Mouse (Mus musculus): ENCODE measurements around the gene Dab2ip. TPM values are rescaled to one million over a fixed set of nuclear protein-coding genes. Genes with fewer than 3 reads are reported as not detected.

Dab2ip gene
- polyA plus RNA-seq, 1 experiment from 2014 or later = 67.9 TPM

DNA sequence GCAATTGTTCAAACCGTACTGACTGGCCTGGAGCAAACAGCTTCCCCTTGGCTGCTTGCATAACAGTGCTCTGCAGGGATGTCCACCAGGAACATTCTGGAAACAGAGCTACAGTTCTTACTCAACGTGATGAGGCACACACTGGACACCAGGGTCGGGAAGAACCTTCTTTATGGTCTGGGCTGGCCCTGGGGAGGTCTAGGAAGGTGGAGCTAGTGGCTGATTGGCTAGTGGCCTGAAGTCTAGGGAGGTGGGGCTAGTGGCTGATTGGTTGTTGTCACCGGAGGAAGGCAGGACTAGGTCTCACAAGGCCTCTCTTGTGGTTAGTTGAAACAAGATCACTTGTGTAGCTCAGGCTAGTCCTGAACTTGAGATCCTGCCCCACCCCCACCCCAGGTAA lies 77.5 kb downstream of the Dab2ip start:
- WGBS = 68% methylated on average over 4 of the region's 4 CpGs
- no peak for ATAC-seq (ENCODE audit: insufficient number of reproducible peaks, low FRiP score, low TSS enrichment, low read depth)
- no peak overlapping the region for H3K9ac ChIP-seq
- H3K9me3 ChIP-seq (replicated peaks) = no peaks in the 10 kb centered on the region
- no peak overlapping the region for H3K27ac ChIP-seq (replicated peaks)
- peaks cover 14% of the 10 kb centered on the region for H3K4me1 ChIP-seq
- no peak overlapping the region for H3K4me3 ChIP-seq (replicated peaks)
- H3K36me3 ChIP-seq = peaks cover 16% of the 10 kb centered on the region
- no peaks in the 10 kb centered on the region for H3K27me3 ChIP-seq
- H3K4me2 ChIP-seq (replicated peaks) = no peak overlapping the region

DNA sequence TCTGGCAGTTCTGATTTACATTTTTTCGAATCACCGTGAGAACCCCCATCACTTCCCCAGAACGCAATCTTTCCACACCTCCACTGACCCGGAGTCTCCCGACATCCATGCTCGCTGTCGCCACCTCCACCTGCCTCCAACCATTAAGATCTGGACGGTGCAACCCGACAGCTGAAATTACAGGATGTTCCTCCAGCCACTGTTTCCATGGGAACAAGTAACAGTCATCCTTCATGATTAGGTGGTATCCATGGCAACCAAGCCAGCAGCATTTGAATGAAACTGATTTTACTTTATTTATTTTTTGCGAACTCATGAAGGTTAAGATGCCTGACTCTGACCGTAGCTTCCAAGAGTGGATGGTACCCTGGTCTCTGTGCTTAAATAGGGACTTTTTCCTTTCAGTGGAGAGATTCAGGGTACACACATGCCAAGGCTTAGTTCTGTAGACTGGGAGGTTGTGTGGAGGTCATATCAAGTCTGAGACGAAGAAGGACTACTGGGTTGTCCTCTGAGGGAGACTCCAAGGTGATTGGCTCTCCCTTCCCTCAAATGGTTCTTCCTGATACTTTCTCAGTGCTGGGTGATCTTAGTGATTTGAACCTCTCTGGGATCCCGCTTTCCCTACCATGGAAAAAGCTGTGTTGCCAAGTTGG lies 79.9 kb downstream of the Dab2ip start:
- H3K27me3 ChIP-seq = no peaks in the 10 kb centered on the region

DNA sequence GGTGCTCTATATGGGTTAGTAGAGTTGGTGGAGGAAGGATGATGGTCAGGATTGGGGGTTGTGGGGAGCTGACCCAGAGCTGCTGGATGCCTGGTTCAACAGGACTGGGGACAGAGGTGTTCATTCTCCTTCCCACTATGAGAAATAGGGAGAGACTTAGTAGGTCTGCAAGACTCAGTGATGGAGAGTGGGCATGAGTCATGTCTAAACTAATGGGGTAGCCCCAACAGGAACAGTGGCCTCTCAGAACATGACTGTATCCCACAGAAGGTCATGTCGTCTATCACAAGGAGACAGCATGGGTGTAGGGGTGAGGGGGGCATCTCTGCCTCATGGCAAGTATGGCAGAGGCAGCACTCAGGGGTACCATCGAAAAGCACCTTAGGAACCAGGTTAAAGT lies 81.7 kb downstream of the Dab2ip start:
- Histone ChIP-seq H3K9me3 (replicated peaks) (no peaks in the 10 kb centered on the region), H3K27ac (replicated peaks) (0 out of 2 replicates have a peak overlapping the region, but pooled peaks have one; percentile 17), H3K4me2 (replicated peaks) (no peak overlapping the region), H3K36me3 (peaks cover 25% of the 10 kb centered on the region), H3K9ac (no peak overlapping the region), H3K4me1 (peaks cover 22% of the 10 kb centered on the region), H3K4me3 (replicated peaks) (no peak overlapping the region), H3K27me3 (no peaks in the 10 kb centered on the region)
- ATAC-seq (ENCODE audit: insufficient number of reproducible peaks, low FRiP score, low TSS enrichment, low read depth) = no peak
- WGBS = 89% methylated on average over 2 of the region's 2 CpGs

More for the DNA sequence above, 79.9 kb downstream of the Dab2ip start:
- Histone ChIP-seq H3K27ac (replicated peaks) (no peak overlapping the region), H3K9ac (no peak overlapping the region), H3K4me1 (peaks cover 17% of the 10 kb centered on the region), H3K4me3 (replicated peaks) (no peak overlapping the region), H3K9me3 (replicated peaks) (no peaks in the 10 kb centered on the region), H3K4me2 (replicated peaks) (no peak overlapping the region), H3K36me3 (peaks cover 15% of the 10 kb centered on the region)
- ATAC-seq (ENCODE audit: insufficient number of reproducible peaks, low FRiP score, low TSS enrichment, low read depth) = no peak
- 80% methylated on average over 13 of the region's 13 CpGs for WGBS

DNA sequence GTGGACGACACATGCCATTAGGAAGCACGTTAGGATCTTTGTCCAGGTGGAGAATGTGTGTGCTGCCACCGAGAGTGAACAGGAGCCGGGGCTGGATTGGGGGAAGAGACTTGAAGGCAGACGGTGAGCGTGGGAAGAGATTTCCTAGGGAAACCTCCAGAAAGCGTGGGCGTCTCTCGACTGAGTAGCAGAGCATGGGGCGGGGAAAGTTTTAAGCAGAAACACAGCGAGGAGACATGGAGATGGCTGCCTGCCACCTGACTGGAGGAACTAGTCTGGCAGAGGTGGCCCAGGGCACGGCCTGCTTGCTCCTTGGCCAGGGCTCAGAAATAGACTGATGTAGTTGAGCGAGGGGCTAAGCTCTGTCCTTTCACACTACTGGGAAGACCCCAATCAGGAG lies 82.5 kb downstream of the Dab2ip start:
- H3K36me3 ChIP-seq = peaks cover 26% of the 10 kb centered on the region
- 45% methylated on average over 13 of the region's 13 CpGs for WGBS

DNA sequence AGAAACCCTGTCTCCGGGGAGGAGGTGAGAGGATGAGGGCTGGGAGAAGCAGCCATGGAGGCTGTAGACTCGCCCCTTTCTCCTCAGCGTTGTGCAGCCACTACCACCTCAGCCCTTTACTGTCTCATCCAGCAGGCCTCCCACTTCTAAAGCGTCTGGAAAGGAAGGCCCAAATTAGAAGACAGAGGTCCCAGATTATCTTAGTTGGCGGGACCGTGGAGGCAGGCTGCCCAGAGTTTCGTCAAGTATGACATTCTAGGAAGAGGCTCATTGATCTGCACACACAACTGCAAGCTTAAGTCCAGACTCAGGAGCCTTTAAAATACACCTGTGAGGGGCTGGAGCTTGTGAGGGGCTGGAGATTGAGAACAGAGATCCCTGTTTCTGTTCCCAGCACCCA lies 84.2 kb downstream of the Dab2ip start:
- Histone ChIP-seq H3K4me3 (replicated peaks) (no peak overlapping the region), H3K4me2 (replicated peaks) (no peak overlapping the region), H3K9me3 (replicated peaks) (no peaks in the 10 kb centered on the region), H3K27ac (replicated peaks) (no peak overlapping the region), H3K27me3 (no peaks in the 10 kb centered on the region), H3K36me3 (peaks cover 26% of the 10 kb centered on the region), H3K4me1 (peaks cover 22% of the 10 kb centered on the region), H3K9ac (no peak overlapping the region)
- WGBS = 77% methylated on average over 7 of the region's 7 CpGs
- no peak for ATAC-seq (ENCODE audit: insufficient number of reproducible peaks, low FRiP score, low TSS enrichment, low read depth)

More for the DNA sequence above, 82.5 kb downstream of the Dab2ip start:
- Histone ChIP-seq H3K9me3 (replicated peaks) (no peaks in the 10 kb centered on the region), H3K4me3 (replicated peaks) (no peak overlapping the region), H3K27me3 (no peaks in the 10 kb centered on the region), H3K4me2 (replicated peaks) (no peak overlapping the region), H3K9ac (no peak overlapping the region), H3K4me1 (peaks cover 22% of the 10 kb centered on the region), H3K27ac (replicated peaks) (peak overlapping the region; percentile 17; the same call in 1 of the 2 replicates)
- ATAC-seq (ENCODE audit: insufficient number of reproducible peaks, low FRiP score, low TSS enrichment, low read depth) = 0 out of 2 replicates have a peak, but pooled peaks have one; percentile 30

DNA sequence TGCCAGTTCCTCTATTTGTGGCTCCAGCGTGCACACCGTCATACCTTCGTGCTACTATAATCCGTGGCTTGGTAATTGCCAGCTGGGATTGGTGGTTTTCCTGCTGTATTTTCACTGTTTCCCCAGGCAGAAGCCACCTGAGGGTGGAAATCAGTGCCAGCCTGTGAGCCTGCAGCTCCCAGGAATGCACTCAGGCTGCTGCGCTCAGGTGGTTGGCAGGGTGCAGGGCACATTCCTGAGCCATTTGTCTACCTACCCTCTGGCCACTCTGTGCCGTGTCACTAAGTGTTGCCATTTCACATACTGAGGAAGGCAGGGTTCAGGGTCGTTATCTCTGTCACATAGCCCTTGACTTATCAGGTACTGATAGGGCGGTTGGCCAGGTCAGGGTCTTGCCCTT lies 88.5 kb downstream of the Dab2ip start:
- H3K4me2 ChIP-seq (replicated peaks) = no peak overlapping the region
- no peak overlapping the region for H3K4me3 ChIP-seq (replicated peaks)
- peaks cover 26% of the 10 kb centered on the region for H3K36me3 ChIP-seq
- H3K9ac ChIP-seq = no peak overlapping the region
- no peaks in the 10 kb centered on the region for H3K27me3 ChIP-seq
- no peak overlapping the region for H3K27ac ChIP-seq (replicated peaks)
- no peak for ATAC-seq (ENCODE audit: insufficient number of reproducible peaks, low FRiP score, low TSS enrichment, low read depth)
- peaks cover 17% of the 10 kb centered on the region for H3K4me1 ChIP-seq
- H3K9me3 ChIP-seq (replicated peaks) = no peaks in the 10 kb centered on the region
- WGBS = 72% methylated on average over 8 of the region's 8 CpGs

DNA sequence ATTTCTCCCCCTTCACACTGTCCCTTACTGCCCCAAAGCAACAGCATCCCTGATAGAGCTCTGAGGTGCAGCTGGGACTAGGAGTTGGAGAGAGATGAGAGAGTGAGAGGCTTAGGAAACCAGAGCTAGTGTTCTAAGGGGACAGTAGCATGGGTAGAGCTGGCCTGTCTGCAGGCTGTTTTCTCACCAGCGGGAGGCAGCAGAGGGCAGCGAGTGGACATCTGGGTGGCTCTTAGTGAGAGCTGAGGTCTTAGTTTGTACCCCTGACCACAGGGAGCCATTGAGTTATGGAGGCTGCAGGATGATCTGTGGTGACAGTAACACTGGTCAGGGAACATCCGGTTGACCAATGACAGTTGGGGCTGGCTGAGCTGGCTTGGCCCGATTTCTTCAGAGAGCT lies 91.6 kb downstream of the Dab2ip start:
- H3K27ac ChIP-seq (replicated peaks) = no peak overlapping the region
- H3K4me3 ChIP-seq (replicated peaks) = no peak overlapping the region
- H3K9me3 ChIP-seq (replicated peaks) = no peaks in the 10 kb centered on the region
- no peak overlapping the region for H3K4me2 ChIP-seq (replicated peaks)
- peaks cover 26% of the 10 kb centered on the region for H3K4me1 ChIP-seq
- no peaks in the 10 kb centered on the region for H3K27me3 ChIP-seq
- ATAC-seq (ENCODE audit: insufficient number of reproducible peaks, low FRiP score, low TSS enrichment, low read depth) = no peak
- H3K36me3 ChIP-seq = peaks cover 14% of the 10 kb centered on the region; the same call in 1 of the 2 replicates
- 37% methylated on average over 4 of the region's 4 CpGs for WGBS
- no peak overlapping the region for H3K9ac ChIP-seq

DNA sequence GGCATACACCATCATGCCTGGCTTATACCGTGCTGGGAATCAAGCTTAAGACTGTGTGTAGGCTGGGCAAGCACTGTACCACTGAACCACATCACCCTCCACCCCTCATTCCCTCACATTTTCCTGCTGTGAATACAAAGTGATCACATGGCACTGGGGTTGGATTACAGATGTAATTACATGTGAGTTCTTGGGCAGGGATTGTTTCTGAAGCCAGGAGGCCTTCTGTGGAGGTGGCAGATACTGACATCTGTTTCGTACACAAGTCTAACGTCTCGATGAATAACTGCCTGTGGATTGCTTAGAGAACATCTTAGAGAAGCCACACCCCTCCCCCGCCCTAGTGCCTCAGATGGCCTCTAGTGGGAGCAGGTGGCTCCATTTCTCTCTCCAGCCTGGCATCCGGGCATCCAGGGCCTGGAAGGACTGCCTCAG lies 93.2 kb downstream of the Dab2ip start:
- no peaks in the 10 kb centered on the region for H3K9me3 ChIP-seq (replicated peaks)
- no peaks in the 10 kb centered on the region for H3K27me3 ChIP-seq
- 30% methylated on average over 6 of the region's 6 CpGs for WGBS
- no peak overlapping the region for H3K9ac ChIP-seq
- peak; percentile 53; the same call in 1 of the 2 replicates for ATAC-seq (ENCODE audit: insufficient number of reproducible peaks, low FRiP score, low TSS enrichment, low read depth)
- 0 out of 2 replicates have a peak overlapping the region, but pooled peaks have one; percentile 17 for H3K27ac ChIP-seq (replicated peaks)
- H3K4me3 ChIP-seq (replicated peaks) = no peak overlapping the region
- H3K4me2 ChIP-seq (replicated peaks) = no peak overlapping the region
- H3K36me3 ChIP-seq = 0 out of 2 replicates have a peak, but pooled peaks cover under 1% of the 10 kb centered on the region
- H3K4me1 ChIP-seq = peaks cover 42% of the 10 kb centered on the region

DNA sequence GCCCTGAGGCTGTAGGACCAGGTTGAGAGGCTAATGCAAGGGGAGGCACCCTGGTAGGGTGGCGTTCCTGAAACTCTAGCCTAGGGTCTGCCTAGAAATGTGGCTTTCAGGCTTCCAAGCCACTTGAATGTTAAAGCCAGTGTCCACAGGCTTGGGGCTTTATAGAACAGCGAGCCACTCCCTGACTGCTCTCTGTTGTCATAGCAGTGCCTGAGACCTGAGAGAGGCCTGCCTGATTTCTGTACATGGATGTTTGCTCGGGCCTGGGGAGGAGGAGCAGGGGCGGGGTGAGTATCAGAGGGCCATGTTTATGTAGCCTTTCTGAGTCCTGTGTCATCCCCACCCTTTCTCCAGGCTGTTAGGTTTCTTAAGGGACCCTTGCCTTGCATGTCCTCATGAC lies 94.9 kb downstream of the Dab2ip start:
- Histone ChIP-seq H3K4me2 (replicated peaks) (no peak overlapping the region), H3K9ac (no peak overlapping the region), H3K4me3 (replicated peaks) (no peak overlapping the region), H3K27ac (replicated peaks) (no peak overlapping the region), H3K27me3 (no peaks in the 10 kb centered on the region), H3K9me3 (replicated peaks) (no peaks in the 10 kb centered on the region), H3K36me3 (no peaks in the 10 kb centered on the region), H3K4me1 (peaks cover 58% of the 10 kb centered on the region)
- ATAC-seq (ENCODE audit: insufficient number of reproducible peaks, low FRiP score, low TSS enrichment, low read depth) = 0 out of 2 replicates have a peak, but pooled peaks have one; percentile 1
- WGBS = 63% methylated on average over 4 of the region's 4 CpGs

DNA sequence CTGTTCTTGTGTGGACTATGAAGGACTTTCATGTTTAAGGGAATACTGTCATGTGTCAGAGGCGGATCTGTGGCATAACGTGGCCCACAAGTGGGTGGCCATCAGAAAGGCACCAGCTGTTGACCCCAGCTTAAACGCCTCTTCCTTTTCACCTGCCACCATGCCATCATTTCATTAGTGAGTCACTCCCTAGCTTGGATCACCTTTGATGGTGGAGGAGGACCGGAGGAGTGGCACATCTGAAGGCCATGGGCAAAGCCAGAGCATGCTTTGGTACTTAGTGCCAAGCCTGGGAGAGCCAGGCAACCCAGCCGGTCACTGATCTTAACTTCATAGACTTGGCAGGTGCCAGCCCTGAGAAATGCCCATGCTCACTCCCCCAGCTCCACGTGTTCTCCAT lies 96.7 kb downstream of the Dab2ip start:
- 78% methylated on average over 6 of the region's 6 CpGs for WGBS
- Histone ChIP-seq H3K27me3 (no peaks in the 10 kb centered on the region), H3K4me2 (replicated peaks) (no peak overlapping the region), H3K9ac (no peak overlapping the region), H3K4me1 (peaks cover 63% of the 10 kb centered on the region), H3K4me3 (replicated peaks) (no peak overlapping the region), H3K9me3 (replicated peaks) (no peaks in the 10 kb centered on the region), H3K27ac (replicated peaks) (no peak overlapping the region), H3K36me3 (no peaks in the 10 kb centered on the region)
- ATAC-seq (ENCODE audit: insufficient number of reproducible peaks, low FRiP score, low TSS enrichment, low read depth) = no peak

DNA sequence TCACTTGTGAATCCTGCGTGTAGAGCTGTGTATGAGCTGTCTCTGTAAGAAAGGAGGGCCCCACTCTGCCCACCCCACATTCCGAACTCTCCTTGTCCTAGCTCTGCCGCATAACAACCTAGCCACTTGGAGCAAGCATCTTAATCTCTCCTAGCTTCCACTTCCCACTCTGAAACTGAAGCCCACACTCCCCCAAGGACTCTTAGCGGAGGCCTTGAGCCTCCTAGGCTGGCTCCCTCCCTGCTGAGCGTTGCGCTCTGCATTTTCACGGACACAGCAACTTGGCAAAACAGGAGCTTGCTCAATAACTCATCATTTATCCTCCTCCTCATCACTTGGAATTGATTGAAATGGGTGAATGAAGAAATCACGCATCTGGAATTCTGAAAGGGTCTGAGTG lies 97.9 kb downstream of the Dab2ip start:
- H3K36me3 ChIP-seq = no peaks in the 10 kb centered on the region
- no peak overlapping the region for H3K27ac ChIP-seq (replicated peaks)
- peaks cover 65% of the 10 kb centered on the region for H3K4me1 ChIP-seq
- no peak overlapping the region for H3K9ac ChIP-seq
- H3K4me3 ChIP-seq (replicated peaks) = no peak overlapping the region
- WGBS = 46% methylated on average over 8 of the region's 8 CpGs
- no peaks in the 10 kb centered on the region for H3K9me3 ChIP-seq (replicated peaks)
- H3K4me2 ChIP-seq (replicated peaks) = no peak overlapping the region
- ATAC-seq (ENCODE audit: insufficient number of reproducible peaks, low FRiP score, low TSS enrichment, low read depth) = no peak
- H3K27me3 ChIP-seq = no peaks in the 10 kb centered on the region

DNA sequence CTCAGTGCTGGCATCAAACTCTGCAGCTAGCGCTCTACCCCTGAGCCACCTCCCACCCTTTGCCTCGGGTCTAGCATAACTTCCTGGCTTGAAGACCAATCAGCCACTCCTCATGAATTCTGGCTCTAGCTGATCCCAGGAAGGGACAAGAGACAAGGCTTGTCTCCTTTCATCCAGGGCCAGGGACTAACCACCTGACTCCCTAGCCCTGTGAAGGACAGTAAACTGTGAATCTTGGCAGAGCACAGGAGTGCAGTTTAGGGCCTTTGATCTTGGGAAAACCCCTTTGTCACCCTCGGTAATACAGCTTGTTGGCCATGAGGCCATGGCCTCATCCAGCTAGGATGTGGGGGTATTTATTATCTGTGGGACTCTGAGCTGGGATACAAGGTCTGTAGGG lies 100.2 kb downstream of the Dab2ip start:
- H3K27ac ChIP-seq (replicated peaks) = no peak overlapping the region
- H3K9ac ChIP-seq = no peak overlapping the region
- peaks cover 62% of the 10 kb centered on the region for H3K4me1 ChIP-seq
- ATAC-seq (ENCODE audit: insufficient number of reproducible peaks, low FRiP score, low TSS enrichment, low read depth) = no peak
- no peaks in the 10 kb centered on the region for H3K9me3 ChIP-seq (replicated peaks)
- no peak overlapping the region for H3K4me2 ChIP-seq (replicated peaks)
- H3K4me3 ChIP-seq (replicated peaks) = no peak overlapping the region
- H3K36me3 ChIP-seq = no peaks in the 10 kb centered on the region
- no peaks in the 10 kb centered on the region for H3K27me3 ChIP-seq
- 54% methylated on average over 3 of the region's 3 CpGs for WGBS

Measured in embryonic facial prominence, embryonic 15.5 days (tissue).